Mouse (Mus musculus) heart, embryonic 15.5 days (tissue): ENCODE measurements around the gene Mob3a. TPM values are rescaled to one million over a fixed set of nuclear protein-coding genes. Genes with fewer than 3 reads are reported as not detected.

Experiments used
- polyA plus RNA-seq: library from polyadenylated mRNA; unstranded; fragments of >200 nt; fragmentation: Nextera tagmentation; extraction: Ambion mirVana; gene quantifications from 2 replicates; pipeline ENCODE4 v1.2.1, GENCODE M21; 2015

The Mob3a gene
- polyA plus RNA-seq, 1 experiment from 2014 or later, result 22.1 TPM

Other genes starting within 250 kb of the Mob3a start
- not detected in 2 replicates for gene Onecut3, start 207.1 kb downstream of the Mob3a start, polyA plus RNA-seq
- gene Atp8b3, start 162.9 kb downstream of the Mob3a start, polyA plus RNA-seq, result 0.05 and 0.06 TPM in 2 replicates
- 13.6 and 20.2 TPM in 2 replicates for gene Rexo1, start 140.4 kb downstream of the Mob3a start, polyA plus RNA-seq
- gene Klf16, start 124.7 kb downstream of the Mob3a start, polyA plus RNA-seq, result 4.7 and 6.4 TPM in 2 replicates
- gene Abhd17a, start 111.6 kb downstream of the Mob3a start, polyA plus RNA-seq, result 84.2 and 110 TPM in 2 replicates
- 55.9 and 71.6 TPM in 2 replicates for gene Scamp4, start 99.1 kb downstream of the Mob3a start, polyA plus RNA-seq
- gene Adat3, start 99.1 kb downstream of the Mob3a start, polyA plus RNA-seq, result 3.0 and 3.9 TPM in 2 replicates
- 1.2 and 2.7 TPM in 2 replicates for gene Gm49322, start 96.0 kb downstream of the Mob3a start, polyA plus RNA-seq
- gene Csnk1g2, start 79.1 kb downstream of the Mob3a start, polyA plus RNA-seq, result 78.2 and 112 TPM in 2 replicates
- gene Btbd2, start 44.9 kb downstream of the Mob3a start, polyA plus RNA-seq, result 45.4 and 64.8 TPM in 2 replicates
- gene Mknk2, start 23.9 kb downstream of the Mob3a start, polyA plus RNA-seq, result 70.8 and 99.5 TPM in 2 replicates
- 10.4 and 14.6 TPM in 2 replicates for gene Izumo4, start 207 bp upstream of the Mob3a start, polyA plus RNA-seq
- 45.0 and 51.4 TPM in 2 replicates for gene Ap3d1, start 40.3 kb upstream of the Mob3a start, polyA plus RNA-seq
- gene Dot1l, start 53.2 kb upstream of the Mob3a start, polyA plus RNA-seq, result 16.1 and 22.4 TPM in 2 replicates
- gene Sf3a2, start 96.2 kb upstream of the Mob3a start, polyA plus RNA-seq, result 38.3 and 48.3 TPM in 2 replicates
- 65.2 and 83.1 TPM in 2 replicates for gene Plekhj1, start 96.6 kb upstream of the Mob3a start, polyA plus RNA-seq
- gene Amh, start 103.3 kb upstream of the Mob3a start, polyA plus RNA-seq, result 0.16 and 0.19 TPM in 2 replicates
- 4.0 and 5.1 TPM in 2 replicates for gene Jsrp1, start 111.5 kb upstream of the Mob3a start, polyA plus RNA-seq
- 1,772 and 2,077 TPM in 2 replicates for gene Oaz1, start 124.7 kb upstream of the Mob3a start, polyA plus RNA-seq
- gene Lingo3, start 142.1 kb upstream of the Mob3a start, polyA plus RNA-seq, result 0.29 and 0.43 TPM in 2 replicates
- 153 and 154 TPM in 2 replicates for gene Lsm7, start 153.2 kb upstream of the Mob3a start, polyA plus RNA-seq
- gene Sppl2b, start 153.3 kb upstream of the Mob3a start, polyA plus RNA-seq, result 23.1 and 32.5 TPM in 2 replicates
- gene Tmprss9, start 169.9 kb upstream of the Mob3a start, polyA plus RNA-seq, result 0.04 TPM in 1 of 2 replicates, not detected in the other
- 269 and 299 TPM in 2 replicates for gene Timm13, start 199.0 kb upstream of the Mob3a start, polyA plus RNA-seq
- 22.0 and 32.1 TPM in 2 replicates for gene Lmnb2, start 216.3 kb upstream of the Mob3a start, polyA plus RNA-seq
- gene Gadd45b, start 228.1 kb upstream of the Mob3a start, polyA plus RNA-seq, result 30.8 and 34.1 TPM in 2 replicates